Mouse (Mus musculus) macrophage (primary cell): ENCODE measurements at regions not wholly inside any gene's neighbourhood (a gene's known extent, or its start where the extent isn't known, plus 50 kb on each side); places are given as distances from the start of the nearest gene placed in this dataset.

Experiments
- H3K27ac ChIP-seq: fragments of 350-480 bp; formaldehyde crosslinking; 2 replicates; pipeline ENCODE4 v1.9.0; 2021
- H3K36me3 ChIP-seq: fragments of 350-480 bp; formaldehyde crosslinking; 2 replicates; pipeline ENCODE4 v1.9.0; 2021; ENCODE audit errors: inconsistent target
- H3K4me3 ChIP-seq: fragments of 350-480 bp; formaldehyde crosslinking; 2 replicates; pipeline ENCODE4 v1.9.0; 2021; ENCODE audit errors: inconsistent target
- H3K79me2 ChIP-seq: fragments of 350-480 bp; formaldehyde crosslinking; 2 replicates; pipeline ENCODE4 v1.9.0; 2021; ENCODE audit errors: inconsistent target
- WGBS: methylation state at CpG from one replicate; pipeline ENCODE4 v1.1.7; 2026; ENCODE audit warnings: inconsistent platforms; ENCODE audit not compliant: missing documents; 5-methylcytosine and 5-hydroxymethylcytosine counted together

- WGBS = 21% methylated on average over 4 of the region's 4 CpGs
- no peaks in the 10 kb centered on the region for H3K79me2 ChIP-seq
- H3K36me3 ChIP-seq = no peaks in the 10 kb centered on the region
- no peak overlapping the region for H3K4me3 ChIP-seq
- H3K27ac ChIP-seq = no peak overlapping the region
Measured at GRCm38 (mm10) chr12:26068685-26069008, 346.4 kb downstream of the Rnf144a start.

GRCm38 (mm10) chr12:26067866-26068684 is 347.0 kb downstream of the Rnf144a start:
- no peaks in the 10 kb centered on the region for H3K36me3 ChIP-seq
- no peak overlapping the region for H3K4me3 ChIP-seq
- 30% methylated on average over 24 of the region's 24 CpGs for WGBS
- H3K27ac ChIP-seq = no peak overlapping the region
- H3K79me2 ChIP-seq = no peaks in the 10 kb centered on the region

DNA sequence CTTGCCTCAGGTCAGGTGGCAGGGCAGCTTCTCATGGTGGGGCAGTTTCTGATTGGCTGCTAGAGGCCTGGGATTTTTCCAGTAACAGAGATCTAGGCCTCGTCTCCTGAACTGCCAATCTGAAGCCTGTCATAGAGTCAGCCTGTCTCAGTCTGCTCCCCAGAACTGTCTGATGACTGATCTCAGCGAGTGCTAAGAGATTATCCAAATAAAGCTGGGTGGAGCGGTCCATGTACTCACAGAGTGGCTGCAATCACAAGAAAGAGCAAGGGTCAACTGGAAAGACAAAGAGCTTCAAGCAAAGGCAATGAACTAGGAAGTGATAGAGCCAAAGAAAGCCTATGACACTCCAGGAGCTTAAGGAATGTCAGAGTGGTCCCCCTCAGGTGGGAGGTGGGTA is 354.7 kb downstream of the Rnf144a start:
- no peak overlapping the region for H3K27ac ChIP-seq
- no peak overlapping the region for H3K4me3 ChIP-seq
- H3K79me2 ChIP-seq = no peaks in the 10 kb centered on the region
- no peaks in the 10 kb centered on the region for H3K36me3 ChIP-seq
- WGBS = 88% methylated on average over 3 of the region's 3 CpGs

DNA sequence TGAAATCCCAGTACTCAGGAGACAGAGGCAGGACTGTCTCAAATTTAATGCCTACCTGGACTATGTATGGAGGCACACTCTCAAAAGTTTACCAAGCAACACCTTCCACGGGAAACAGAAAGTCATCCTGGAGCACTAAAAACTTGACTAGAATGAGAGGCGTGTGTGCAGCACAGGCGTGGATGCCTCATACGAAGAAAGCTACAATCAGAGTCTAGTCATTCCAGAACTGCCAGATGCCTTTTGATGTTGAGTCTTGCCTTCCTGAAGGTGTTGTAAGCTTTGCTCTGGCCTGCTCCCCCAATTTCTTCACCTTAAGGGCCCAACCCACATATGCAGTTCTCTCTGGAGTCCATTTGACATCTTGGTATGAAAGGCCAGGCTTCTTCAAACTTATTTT is 356.0 kb downstream of the Rnf144a start:
- H3K36me3 ChIP-seq = no peaks in the 10 kb centered on the region
- 89% methylated on average over 4 of the region's 4 CpGs for WGBS
- H3K27ac ChIP-seq = no peak overlapping the region
- H3K4me3 ChIP-seq = no peak overlapping the region
- no peaks in the 10 kb centered on the region for H3K79me2 ChIP-seq

DNA sequence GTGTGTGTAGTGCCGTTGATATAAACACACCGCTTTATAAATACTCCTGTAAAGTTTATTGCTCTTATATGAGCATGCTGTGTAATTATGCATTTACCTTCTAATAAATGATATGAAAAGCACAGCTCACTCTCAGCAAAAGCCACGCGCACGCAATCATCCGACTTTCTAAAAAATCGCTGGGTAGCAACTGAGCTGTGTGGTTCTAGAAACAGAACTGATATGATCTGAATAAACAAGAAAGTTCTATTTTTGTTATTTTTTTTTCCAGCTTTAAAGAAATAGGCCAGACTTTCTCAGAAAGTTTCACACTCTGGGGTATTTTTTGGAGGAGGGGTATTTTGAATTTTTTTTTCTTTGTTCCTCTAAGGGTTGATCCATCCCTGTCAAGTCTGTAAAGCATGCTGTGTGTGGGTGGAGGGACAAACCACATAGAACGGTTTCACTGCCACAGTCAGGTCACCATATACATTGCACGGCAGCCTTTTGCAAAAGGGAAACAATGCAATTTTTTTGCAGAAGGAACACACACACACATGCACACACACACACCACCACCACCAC is 357.5 kb downstream of the Rnf144a start:
- Histone ChIP-seq H3K27ac (no peak overlapping the region), H3K4me3 (no peak overlapping the region), H3K36me3 (no peaks in the 10 kb centered on the region), H3K79me2 (no peaks in the 10 kb centered on the region)
- WGBS = 72% methylated on average over 9 of the region's 9 CpGs

GRCm38 (mm10) chr12:26046991-26047390 is 368.1 kb downstream of the Rnf144a start:
- H3K79me2 ChIP-seq = no peaks in the 10 kb centered on the region
- 89% methylated on average over 6 of the region's 6 CpGs for WGBS
- H3K36me3 ChIP-seq = no peaks in the 10 kb centered on the region
- H3K27ac ChIP-seq = no peak overlapping the region
- no peak overlapping the region for H3K4me3 ChIP-seq

DNA sequence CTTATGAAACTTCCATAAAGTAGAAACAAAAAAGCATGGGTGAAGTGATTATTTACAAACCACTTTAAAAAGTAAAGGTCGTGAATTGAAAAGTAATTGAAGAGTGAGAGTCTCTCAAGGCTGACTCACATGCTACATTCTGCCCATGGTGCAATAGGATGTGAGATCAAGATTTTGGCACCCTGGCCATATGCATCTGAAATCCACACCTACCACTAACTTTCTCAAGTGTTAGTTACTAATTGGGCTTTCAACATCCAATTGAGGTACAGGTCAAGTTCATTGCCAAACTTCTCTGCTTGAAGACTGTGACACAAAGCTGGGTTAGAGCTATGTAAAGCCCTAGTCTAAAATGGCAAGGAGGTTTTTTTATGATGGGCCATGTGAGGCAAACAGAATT is 369.7 kb downstream of the Rnf144a start:
- Histone ChIP-seq H3K79me2 (no peaks in the 10 kb centered on the region), H3K27ac (no peak overlapping the region), H3K36me3 (no peaks in the 10 kb centered on the region), H3K4me3 (no peak overlapping the region)
- WGBS = 88% methylated on average over 1 of the region's 1 CpGs

- Histone ChIP-seq H3K4me3 (no peak overlapping the region), H3K36me3 (no peaks in the 10 kb centered on the region), H3K79me2 (no peaks in the 10 kb centered on the region), H3K27ac (no peak overlapping the region)
- WGBS = 86% methylated on average over 5 of the region's 5 CpGs
Measured at GRCm38 (mm10) chr12:26012951-26013350, 402.1 kb downstream of the Rnf144a start.

DNA sequence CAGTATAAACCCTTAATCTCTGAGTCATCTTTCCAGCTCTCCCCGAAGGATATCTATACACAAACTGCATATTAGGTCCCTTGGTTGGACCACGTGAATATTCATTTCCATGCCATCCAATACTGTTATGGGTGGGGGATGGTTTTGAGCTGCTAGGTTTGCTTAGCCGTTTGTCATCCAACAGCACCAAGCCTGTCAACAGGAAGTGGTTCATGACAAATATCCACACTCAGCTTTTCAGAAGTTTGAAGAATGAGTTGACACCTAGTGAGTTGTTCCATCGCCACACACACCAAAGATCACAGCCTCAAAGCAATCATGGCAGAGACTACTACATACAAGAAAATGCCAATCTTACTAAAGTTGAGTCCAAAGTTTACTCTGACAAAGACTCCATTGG is 421.0 kb downstream of the Rnf144a start:
- Histone ChIP-seq H3K36me3 (no peaks in the 10 kb centered on the region), H3K4me3 (no peak overlapping the region), H3K79me2 (no peaks in the 10 kb centered on the region), H3K27ac (no peak overlapping the region)
- 76% methylated on average over 4 of the region's 4 CpGs for WGBS

- no peak overlapping the region for H3K27ac ChIP-seq
- no peaks in the 10 kb centered on the region for H3K79me2 ChIP-seq
- no peaks in the 10 kb centered on the region for H3K36me3 ChIP-seq
- WGBS = 81% methylated on average over 5 of the region's 6 CpGs
- no peak overlapping the region for H3K4me3 ChIP-seq
Measured at GRCm38 (mm10) chr12:25991801-25992525, 423.1 kb downstream of the Rnf144a start.

GRCm38 (mm10) chr12:25982545-25982944 is 432.5 kb downstream of the Rnf144a start:
- WGBS = 97% methylated on average over 4 of the region's 4 CpGs
- no peaks in the 10 kb centered on the region for H3K79me2 ChIP-seq

DNA sequence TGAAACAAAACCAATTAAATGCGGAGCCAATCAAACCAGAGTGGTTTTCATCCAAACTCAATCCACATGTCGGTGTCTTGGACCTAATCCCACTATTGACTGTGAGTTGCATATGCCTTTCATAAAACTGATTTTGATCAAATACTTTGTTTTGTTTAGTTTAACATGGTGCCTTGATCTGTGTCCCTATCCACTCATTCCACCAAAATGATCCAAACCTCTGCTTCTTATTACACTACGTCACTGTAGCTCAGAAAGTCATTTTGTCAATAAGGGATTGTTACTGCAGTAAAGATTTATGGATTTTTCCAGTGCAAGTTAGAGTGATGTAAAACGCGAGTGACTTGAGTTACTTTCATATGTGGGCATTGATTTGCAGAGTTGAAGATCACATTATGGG is 436.7 kb downstream of the Rnf144a start:
- H3K36me3 ChIP-seq = no peaks in the 10 kb centered on the region

More at GRCm38 (mm10) chr12:25982545-25982944, 432.5 kb downstream of the Rnf144a start:
- H3K36me3 ChIP-seq = no peaks in the 10 kb centered on the region
- H3K27ac ChIP-seq = no peak overlapping the region
- no peak overlapping the region for H3K4me3 ChIP-seq

DNA sequence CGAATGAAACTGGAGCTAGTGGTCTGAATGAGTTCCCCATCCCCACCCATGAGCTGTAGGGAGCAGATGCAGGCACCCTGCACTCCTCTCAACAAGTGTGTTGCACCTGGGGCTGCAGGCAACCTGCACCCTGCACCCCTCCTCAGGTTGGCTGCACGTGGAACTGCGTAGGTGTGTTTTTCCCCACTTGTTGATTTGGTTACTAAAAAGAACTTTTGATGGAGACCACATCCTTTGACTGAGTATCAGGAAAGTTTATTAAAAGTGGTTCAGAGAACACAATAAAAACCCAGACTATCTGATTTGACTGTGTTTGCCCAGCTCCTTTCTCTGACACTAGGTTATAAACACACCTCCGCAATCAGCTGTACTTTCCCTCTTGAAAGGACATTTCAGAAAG is 456.5 kb downstream of the Rnf144a start:
- no peak overlapping the region for H3K27ac ChIP-seq
- no peaks in the 10 kb centered on the region for H3K79me2 ChIP-seq
- WGBS = 73% methylated on average over 4 of the region's 4 CpGs
- H3K36me3 ChIP-seq = no peaks in the 10 kb centered on the region
- H3K4me3 ChIP-seq = no peak overlapping the region

More for the DNA sequence above, 436.7 kb downstream of the Rnf144a start:
- no peak overlapping the region for H3K27ac ChIP-seq
- H3K79me2 ChIP-seq = no peaks in the 10 kb centered on the region
- H3K4me3 ChIP-seq = no peak overlapping the region
- WGBS = 93% methylated on average over 5 of the region's 5 CpGs

GRCm38 (mm10) chr12:25957547-25957946 is 457.5 kb downstream of the Rnf144a start:
- no peak overlapping the region for H3K4me3 ChIP-seq
- H3K27ac ChIP-seq = no peak overlapping the region
- WGBS = 67% methylated on average over 1 of the region's 1 CpGs
- no peaks in the 10 kb centered on the region for H3K36me3 ChIP-seq
- H3K79me2 ChIP-seq = no peaks in the 10 kb centered on the region

GRCm38 (mm10) chr12:25947107-25947506 is 467.9 kb downstream of the Rnf144a start:
- no peak overlapping the region for H3K4me3 ChIP-seq
- no peak overlapping the region for H3K27ac ChIP-seq
- H3K79me2 ChIP-seq = no peaks in the 10 kb centered on the region
- no peaks in the 10 kb centered on the region for H3K36me3 ChIP-seq
- 92% methylated on average over 7 of the region's 7 CpGs for WGBS
